Mouse (Mus musculus) layer of hippocampus, postnatal 10 days (tissue): ENCODE results near the gene Hemgn. TPM values are rescaled to one million over a fixed set of nuclear protein-coding genes. Genes with fewer than 3 reads are reported as not detected.

ENCODE experiments used
- DNase-seq, 2 experiments: peaks; one replicate each; pipeline ENCODE4 v3.0.0; 2021; ENCODE audit warnings: low spot score in 2 of 2
- total RNA-seq, 2 experiments: library from RNA; stranded (reverse); gene quantifications; 2 replicates each; pipeline ENCODE4 v1.2.3; 2021

The Hemgn gene
- total RNA-seq, 2 experiments from 2014 or later, result not detected

- DNase-seq, result peak; percentile 19 to 24
Observed at GRCm38 (mm10) chr4:46417491-46417890, 4.2 kb upstream of the Hemgn start.

DNA sequence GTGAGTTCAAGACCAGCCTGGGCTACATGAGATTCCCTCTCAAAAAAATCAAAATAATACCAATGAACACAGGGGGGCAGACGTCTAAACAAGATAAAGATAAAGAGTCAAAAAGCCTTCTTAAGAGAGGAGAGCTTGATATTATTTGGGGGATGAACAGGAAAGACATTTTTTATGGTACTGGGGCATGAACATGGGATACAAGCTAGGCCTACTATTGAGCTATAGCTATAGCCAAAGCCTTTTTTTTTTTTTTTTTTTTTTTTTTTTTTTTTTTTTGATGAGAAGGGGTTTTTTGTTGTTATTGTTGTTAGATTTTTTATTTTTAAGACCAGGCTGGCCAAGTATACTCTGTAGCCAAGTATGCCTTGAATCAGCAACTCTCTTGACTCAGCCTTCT is 1.2 kb downstream of the Hemgn start:
- no peak for DNase-seq

- DNase-seq, result no peak
Observed at GRCm38 (mm10) chr4:46411489-46411888, 1.8 kb downstream of the Hemgn start.

GRCm38 (mm10) chr4:46410677-46411076 is 2.6 kb downstream of the Hemgn start:
- DNase-seq, result no peak

DNA sequence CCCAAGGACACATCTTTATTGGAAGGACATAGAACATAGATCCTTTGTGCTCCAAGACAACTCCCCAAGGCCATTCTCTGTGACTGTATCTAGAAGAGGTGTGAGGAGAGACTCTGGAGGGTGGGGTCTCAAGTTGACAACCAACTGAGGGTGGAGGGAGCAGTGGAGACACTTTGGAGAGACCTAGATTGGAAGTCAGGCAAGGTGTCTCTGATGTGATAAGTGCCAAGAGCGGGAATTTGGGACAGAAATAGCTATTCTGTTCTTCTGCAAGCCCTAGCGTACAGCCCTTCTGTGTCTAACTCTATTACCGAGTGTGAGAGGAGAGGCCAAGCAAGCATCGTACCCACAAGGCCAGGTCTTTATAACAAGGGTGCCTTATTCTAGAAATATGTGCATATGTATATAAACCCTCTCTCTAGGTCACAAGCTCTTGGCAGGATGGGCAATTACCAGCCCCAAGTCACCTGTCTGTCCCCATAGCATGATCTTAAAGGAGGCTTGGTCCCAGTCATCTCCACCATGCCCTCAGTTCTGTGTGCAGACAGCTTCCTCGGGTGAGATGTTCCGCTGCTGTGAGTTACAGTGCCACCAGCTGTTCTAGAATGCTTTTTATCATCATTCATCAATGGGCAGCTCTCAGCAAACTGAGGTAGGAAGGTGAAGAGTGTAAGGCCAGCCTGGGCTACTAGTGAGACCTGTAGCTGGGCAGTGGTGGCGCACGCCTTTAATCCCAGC is 6.2 kb downstream of the Hemgn start:
- DNase-seq, result no peak

- no peak for DNase-seq
Observed at GRCm38 (mm10) chr4:46404042-46404795, 9.1 kb downstream of the Hemgn start.

- no peak for DNase-seq
Observed at GRCm38 (mm10) chr4:46398839-46399238, 14.5 kb downstream of the Hemgn start.

DNA sequence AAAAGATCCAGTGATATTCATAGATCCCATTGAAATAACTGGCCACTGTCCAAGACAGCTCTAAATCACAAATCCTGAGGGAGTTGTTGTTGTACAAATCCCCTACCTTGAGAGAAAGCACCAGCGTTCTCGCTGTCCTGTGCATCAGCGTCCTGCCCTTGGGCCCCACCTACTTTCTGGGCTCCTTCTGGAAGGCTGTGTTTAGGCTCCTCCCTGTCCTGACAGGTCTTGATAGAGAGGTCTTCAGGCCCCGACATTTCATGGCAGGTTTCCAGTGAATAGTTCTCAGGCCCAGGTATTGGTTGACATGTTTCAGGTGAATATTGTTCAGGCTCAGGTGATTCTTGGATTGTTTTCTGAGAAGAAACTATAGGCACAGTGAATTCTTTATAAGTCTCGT is 17.6 kb downstream of the Hemgn start:
- no peak for DNase-seq

GRCm38 (mm10) chr4:46394388-46394787 is 18.9 kb downstream of the Hemgn start:
- no peak for DNase-seq

DNA sequence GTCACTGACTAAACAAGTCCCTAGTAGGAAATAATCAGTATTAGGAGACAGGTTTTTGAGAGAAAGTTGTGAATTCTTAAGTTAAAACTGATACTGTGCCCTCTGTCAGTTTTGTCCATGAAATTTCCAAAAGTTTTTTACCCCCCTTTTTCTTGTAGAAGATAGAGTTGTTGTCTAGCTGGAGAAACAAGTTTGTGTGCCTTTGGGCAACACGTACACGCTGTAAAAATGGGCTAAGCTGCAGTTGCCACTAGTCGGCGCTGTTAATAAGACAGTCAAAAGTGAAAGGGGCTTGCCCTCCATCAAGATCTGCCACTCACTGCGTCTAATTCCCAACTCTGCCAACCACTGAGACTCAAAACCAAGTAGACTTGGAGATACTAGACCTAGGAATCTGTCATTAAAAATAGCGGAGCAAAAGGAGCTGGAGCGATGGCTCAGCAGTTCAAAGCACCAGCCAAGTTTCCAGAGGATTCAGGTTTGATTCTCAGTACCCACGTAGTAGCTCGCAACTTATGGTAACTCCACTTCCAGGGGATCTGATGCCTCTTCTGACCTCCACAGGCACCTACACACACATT is 22.8 kb downstream of the Hemgn start:
- DNase-seq, result peak; percentile 84 to 85

DNA sequence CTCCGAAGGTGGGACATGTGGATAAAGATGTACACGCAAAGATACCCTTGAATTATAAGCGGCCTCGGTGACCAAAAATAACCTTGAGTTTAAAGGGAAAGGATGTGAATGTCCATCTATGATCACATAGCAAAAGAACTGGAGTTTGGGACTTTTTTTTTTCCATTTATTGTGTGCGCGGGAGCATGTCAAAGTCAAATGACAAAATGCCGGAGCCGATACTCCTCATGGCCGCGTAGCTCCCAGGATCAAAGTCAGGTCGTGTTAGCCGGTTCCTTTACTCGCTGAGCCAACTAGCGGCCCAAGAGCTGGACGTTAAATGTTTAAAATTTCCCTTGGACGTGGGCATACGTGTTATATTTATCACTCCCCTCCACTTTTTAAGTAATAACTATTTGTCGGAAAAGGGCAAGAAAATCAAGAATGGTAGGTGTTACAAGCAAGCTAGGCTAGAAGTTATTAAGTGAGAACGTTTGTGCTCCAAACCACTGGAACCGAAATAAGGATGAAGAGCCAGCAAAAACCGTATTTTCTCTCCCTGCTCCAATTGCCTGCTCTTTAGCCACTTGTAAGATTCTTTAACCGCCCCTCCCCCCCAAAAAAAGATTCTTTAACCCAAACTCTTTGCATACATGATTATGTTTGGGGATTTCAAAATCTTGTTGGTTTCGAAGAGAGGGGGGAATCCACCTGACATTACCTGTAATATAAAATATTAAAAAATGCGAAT is 23.5 kb downstream of the Hemgn start:
- no peak for DNase-seq

DNA sequence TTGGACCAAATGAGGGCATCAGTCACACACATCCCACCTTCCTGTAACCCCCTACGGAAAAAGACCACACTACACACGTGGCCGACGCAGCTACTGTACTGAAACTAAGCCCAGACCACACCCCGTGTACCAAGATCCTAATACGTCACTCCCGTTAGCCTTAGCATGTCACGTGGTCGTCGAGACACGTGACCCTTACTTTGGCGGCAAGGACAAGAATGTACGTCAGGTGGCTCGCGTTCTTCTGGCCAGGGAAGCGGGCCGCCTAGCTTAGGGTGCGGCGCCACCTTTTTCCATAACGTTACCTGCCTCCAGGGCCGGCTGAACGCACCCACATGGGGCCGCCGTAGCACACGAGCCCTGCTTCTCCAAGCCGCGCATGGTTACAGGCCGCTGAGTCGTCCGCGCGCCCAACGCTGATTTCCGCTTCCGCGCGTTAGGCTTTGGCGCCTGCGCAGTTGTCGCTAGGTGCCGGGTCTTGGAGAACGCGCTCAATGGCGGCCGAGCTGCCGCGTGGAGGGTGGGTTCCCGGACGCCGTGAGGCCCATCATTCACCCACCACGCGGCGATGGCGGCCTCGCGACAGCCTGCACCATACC is 24.2 kb downstream of the Hemgn start, which contains the start of gene Trmo:
Trmo (minus strand) TSS at position 425 of the 599 bp plus-strand sequence.
- DNase-seq, result peak; percentile 95

DNA sequence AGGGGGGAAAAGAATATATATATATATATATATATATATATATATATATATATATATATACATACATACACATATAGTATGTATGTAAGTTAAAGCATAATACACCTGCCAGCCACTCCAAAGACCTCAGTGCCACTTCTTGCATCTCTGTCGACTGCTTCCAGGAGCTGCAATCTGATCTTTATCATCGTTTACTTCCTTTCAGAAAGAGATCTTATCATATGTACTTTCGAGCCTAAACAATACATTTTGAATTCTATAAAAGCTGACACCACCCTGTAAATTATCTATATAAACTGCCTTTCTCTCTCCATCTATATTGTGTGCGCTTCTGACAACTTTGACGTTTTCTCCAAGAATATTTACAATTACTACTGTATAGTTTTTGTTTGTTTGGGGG is 24.8 kb downstream of the Hemgn start:
- DNase-seq, result no peak

GRCm38 (mm10) chr4:46374869-46375368 is 38.4 kb downstream of the Hemgn start:
- DNase-seq, result peak; percentile 83 to 86

DNA sequence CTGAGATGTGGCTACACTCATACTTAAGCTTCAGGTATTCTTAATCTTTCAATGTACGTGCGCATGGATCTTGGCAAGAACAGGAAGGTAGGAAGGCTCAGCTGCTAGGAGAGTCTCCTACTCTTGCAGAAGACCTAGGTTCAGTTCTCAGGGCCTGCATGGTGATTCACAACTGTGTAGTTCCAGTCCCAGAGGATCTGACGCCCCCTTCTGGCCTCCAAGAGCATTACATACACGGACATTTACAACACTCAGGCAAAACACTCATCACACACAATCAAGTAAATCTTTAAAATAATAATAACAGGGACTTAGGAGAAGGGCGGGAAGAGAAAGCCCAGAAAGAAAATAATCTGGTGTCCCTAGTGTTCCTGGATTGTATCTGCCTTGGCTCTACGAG is 38.9 kb downstream of the Hemgn start:
- peak; percentile 30 to 32 for DNase-seq

GRCm38 (mm10) chr4:46371030-46371429 is 42.3 kb downstream of the Hemgn start:
- peak; percentile 35 to 52 for DNase-seq

- DNase-seq, result no peak
Observed at GRCm38 (mm10) chr4:46370406-46370805, 42.9 kb downstream of the Hemgn start.

DNA sequence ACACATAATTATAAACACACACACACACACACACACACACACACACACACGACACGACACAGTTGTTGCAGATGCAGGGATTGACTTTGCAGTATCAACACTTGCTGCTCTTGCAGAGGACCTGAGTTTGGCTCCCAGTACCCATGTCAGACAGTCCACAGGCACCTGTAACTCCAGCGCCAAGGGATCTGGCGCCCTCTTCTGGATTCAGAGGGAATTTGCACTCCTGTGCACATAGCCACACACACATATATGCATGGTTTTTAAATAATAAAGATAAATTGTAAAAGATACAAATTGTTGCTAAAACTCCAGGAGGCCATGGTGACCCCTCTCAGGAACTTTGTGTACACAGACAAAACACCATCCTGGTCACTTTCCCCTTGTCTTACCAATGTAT is 44.2 kb downstream of the Hemgn start:
- no peak for DNase-seq

- no peak for DNase-seq
Observed at GRCm38 (mm10) chr4:46367487-46367959, 45.8 kb downstream of the Hemgn start.

GRCm38 (mm10) chr4:46364360-46364759 is 48.9 kb downstream of the Hemgn start:
- DNase-seq, result no peak

GRCm38 (mm10) chr4:46361258-46361657 is 52.0 kb downstream of the Hemgn start:
- no peak for DNase-seq
